Mouse (Mus musculus): ENCODE measurements around the gene Vwa1. TPM values are rescaled to one million over a fixed set of nuclear protein-coding genes. Genes with fewer than 3 reads are reported as not detected.

Gene Vwa1
- total and polyA plus RNA-seq, 2 experiments from 2014 or later = 27.8 to 43.3 TPM

DNA sequence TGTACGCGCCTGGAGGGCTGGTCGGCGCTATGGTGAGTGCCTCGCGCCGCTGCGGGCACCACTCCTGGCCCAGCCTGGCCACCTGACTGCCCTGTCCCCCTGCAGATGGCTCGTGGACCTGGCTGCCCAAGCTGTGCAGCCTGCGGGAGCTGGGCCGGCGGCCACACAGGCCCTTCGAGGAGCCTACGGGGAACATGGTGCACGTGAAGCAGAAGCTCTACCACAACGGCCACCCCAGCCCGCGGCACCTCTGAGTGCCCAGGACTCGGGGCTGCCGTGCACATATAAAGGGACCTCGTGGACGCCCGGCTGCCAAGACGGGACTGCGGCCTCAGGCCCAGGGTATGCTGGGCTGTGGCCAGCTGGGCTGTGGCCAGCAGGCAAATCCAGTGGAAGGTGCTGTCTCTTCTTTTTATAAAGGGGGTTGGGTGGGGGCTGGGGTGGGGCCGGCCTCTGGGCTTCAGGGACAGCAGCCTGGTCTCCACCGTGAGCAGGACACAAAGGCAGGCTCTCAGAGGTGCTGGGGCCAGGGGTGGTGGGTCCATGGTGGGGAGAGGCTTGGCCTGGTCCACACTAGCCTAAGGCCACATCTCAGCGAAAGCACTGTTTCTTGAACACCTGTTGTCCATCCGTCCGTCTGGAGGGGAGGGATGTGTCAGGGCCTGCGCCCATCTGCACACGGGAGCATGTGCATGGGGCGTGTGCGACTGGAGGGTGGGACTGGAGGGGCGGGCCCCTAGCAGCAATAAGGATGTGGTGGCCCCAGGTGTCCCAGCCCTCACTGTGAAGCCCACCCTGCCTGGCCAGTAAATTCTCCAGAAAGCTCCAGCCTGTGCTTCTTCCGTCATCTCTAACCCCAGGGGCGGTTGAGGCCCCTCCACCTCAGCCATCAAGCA is 34.5 kb downstream of the Vwa1 start:
- no peak overlapping the region for H3K9ac ChIP-seq (replicated peaks; ENCODE audit: low read length)
- peak; percentile 21; the same call in 1 of the 2 replicates for ATAC-seq
- peaks cover 8% of the 10 kb centered on the region; the same call in 1 of the 2 replicates for H3K4me1 ChIP-seq (ENCODE audit: insufficient read depth, low read length)

GRCm38 (mm10) chr4:155739152-155739551 is 35.3 kb downstream of the Vwa1 start:
- Histone ChIP-seq H3K27me3 (ENCODE audit: insufficient read depth, low read length) (no peaks in the 10 kb centered on the region), H3K27ac (no peak overlapping the region; the same call in 1 of the 2 replicates), H3K9ac (replicated peaks; ENCODE audit: low read length) (no peak overlapping the region), H3K9me3 (ENCODE audit: low read length) (no peaks in the 10 kb centered on the region), H3K36me3 (ENCODE audit: insufficient read depth, low read length) (peaks cover 36% of the 10 kb centered on the region), H3K4me1 (ENCODE audit: insufficient read depth, low read length) (peaks cover 8% of the 10 kb centered on the region; the same call in 1 of the 2 replicates), H3K4me3 (ENCODE audit: low read length) (no peak overlapping the region), H3K4me2 (ENCODE audit: low read depth, low read length) (no peak overlapping the region)
- DNase-seq (ENCODE audit: low spot score) = no peak
- no peak for TF ChIP-seq CTCF (IDR thresholded peaks at IDR 0.05; ENCODE audit: low read depth)
- 69% methylated on average over 6 of the region's 6 CpGs for WGBS
- ATAC-seq = no peak

More for the DNA sequence above, 34.5 kb downstream of the Vwa1 start:
- WGBS = 64% methylated on average over 37 of the region's 37 CpGs
- peaks cover 36% of the 10 kb centered on the region for H3K36me3 ChIP-seq (ENCODE audit: insufficient read depth, low read length)
- DNase-seq (ENCODE audit: low spot score) = peak; percentile 59
- no peak overlapping the region for H3K4me2 ChIP-seq (ENCODE audit: low read depth, low read length)
- H3K9me3 ChIP-seq (ENCODE audit: low read length) = no peaks in the 10 kb centered on the region
- no peaks in the 10 kb centered on the region for H3K27me3 ChIP-seq (ENCODE audit: insufficient read depth, low read length)
- no peak overlapping the region for H3K4me3 ChIP-seq (ENCODE audit: low read length)
- no peak for TF ChIP-seq CTCF (IDR thresholded peaks at IDR 0.05; ENCODE audit: low read depth)
- H3K27ac ChIP-seq = peak overlapping the region; percentile 28; the same call in 1 of the 2 replicates

GRCm38 (mm10) chr4:155738262-155738661 is 36.2 kb downstream of the Vwa1 start:
- no peak overlapping the region for H3K4me3 ChIP-seq (ENCODE audit: low read length)
- H3K36me3 ChIP-seq (ENCODE audit: insufficient read depth, low read length) = peaks cover 32% of the 10 kb centered on the region
- 58% methylated on average over 8 of the region's 8 CpGs for WGBS
- no peaks in the 10 kb centered on the region for H3K9me3 ChIP-seq (ENCODE audit: low read length)
- H3K4me1 ChIP-seq (ENCODE audit: insufficient read depth, low read length) = peaks cover 8% of the 10 kb centered on the region; the same call in 1 of the 2 replicates
- H3K4me2 ChIP-seq (ENCODE audit: low read depth, low read length) = no peak overlapping the region
- H3K27ac ChIP-seq = no peak overlapping the region
- no peak for TF ChIP-seq CTCF (IDR thresholded peaks at IDR 0.05; ENCODE audit: low read depth)
- no peak for ATAC-seq
- H3K27me3 ChIP-seq (ENCODE audit: insufficient read depth, low read length) = no peaks in the 10 kb centered on the region
- DNase-seq (ENCODE audit: low spot score) = no peak
- H3K9ac ChIP-seq (replicated peaks; ENCODE audit: low read length) = no peak overlapping the region

GRCm38 (mm10) chr4:155736421-155736820 is 38.1 kb downstream of the Vwa1 start:
- H3K4me1 ChIP-seq (ENCODE audit: insufficient read depth, low read length) = peaks cover 8% of the 10 kb centered on the region; the same call in 1 of the 2 replicates
- H3K36me3 ChIP-seq (ENCODE audit: insufficient read depth, low read length) = peaks cover 16% of the 10 kb centered on the region; the same call in 1 of the 2 replicates
- no peaks in the 10 kb centered on the region for H3K27me3 ChIP-seq (ENCODE audit: insufficient read depth, low read length)
- H3K27ac ChIP-seq = no peak overlapping the region
- no peaks in the 10 kb centered on the region for H3K9me3 ChIP-seq (ENCODE audit: low read length)
- no peak for ATAC-seq
- no peak overlapping the region for H3K9ac ChIP-seq (replicated peaks; ENCODE audit: low read length)
- peak overlapping the region; percentile 89 for H3K4me2 ChIP-seq (ENCODE audit: low read depth, low read length)
- TF ChIP-seq CTCF (IDR thresholded peaks at IDR 0.05; ENCODE audit: low read depth) = no peak
- 89% methylated on average over 5 of the region's 5 CpGs for WGBS
- H3K4me3 ChIP-seq (ENCODE audit: low read length) = 0 out of 2 replicates have a peak overlapping the region, but pooled peaks have one; percentile 83
- no peak for DNase-seq (ENCODE audit: low spot score)

- ATAC-seq = no peak
- Histone ChIP-seq H3K9me3 (ENCODE audit: low read length) (no peaks in the 10 kb centered on the region), H3K4me2 (ENCODE audit: low read depth, low read length) (peak overlapping the region; percentile 89), H3K4me1 (ENCODE audit: insufficient read depth, low read length) (peaks cover 8% of the 10 kb centered on the region; the same call in 1 of the 2 replicates), H3K27me3 (ENCODE audit: insufficient read depth, low read length) (no peaks in the 10 kb centered on the region), H3K4me3 (ENCODE audit: low read length) (peak overlapping the region; percentile 83), H3K36me3 (ENCODE audit: insufficient read depth, low read length) (peaks cover 13% of the 10 kb centered on the region; the same call in 1 of the 2 replicates), H3K9ac (replicated peaks; ENCODE audit: low read length) (peak overlapping the region; percentile 95), H3K27ac (peak overlapping the region; percentile 98)
- no peak for TF ChIP-seq CTCF (IDR thresholded peaks at IDR 0.05; ENCODE audit: low read depth)
- WGBS = 61% methylated on average over 5 of the region's 5 CpGs
- DNase-seq (ENCODE audit: low spot score) = no peak
Measured at GRCm38 (mm10) chr4:155735788-155736187, 38.7 kb downstream of the Vwa1 start.

GRCm38 (mm10) chr4:155734951-155735702 is 39.4 kb downstream of the Vwa1 start:
- Histone ChIP-seq H3K27me3 (ENCODE audit: insufficient read depth, low read length) (no peaks in the 10 kb centered on the region), H3K9me3 (ENCODE audit: low read length) (no peaks in the 10 kb centered on the region), H3K36me3 (ENCODE audit: insufficient read depth, low read length) (peaks cover 8% of the 10 kb centered on the region; the same call in 1 of the 2 replicates), H3K9ac (replicated peaks; ENCODE audit: low read length) (peak overlapping the region; percentile 95), H3K4me3 (ENCODE audit: low read length) (peak overlapping the region; percentile 83), H3K27ac (peak overlapping the region; percentile 98), H3K4me1 (ENCODE audit: insufficient read depth, low read length) (peaks cover 8% of the 10 kb centered on the region; the same call in 1 of the 2 replicates), H3K4me2 (ENCODE audit: low read depth, low read length) (peak overlapping the region; percentile 89)
- WGBS = 2% methylated on average over 60 of the region's 79 CpGs
- TF ChIP-seq CTCF (IDR thresholded peaks at IDR 0.05; ENCODE audit: low read depth) = no peak
- ATAC-seq (peak; percentile 75), DNase-seq (ENCODE audit: low spot score) (peak; percentile 78)
